Mouse (Mus musculus) left cerebral cortex, postnatal 14 days (tissue): ENCODE results near the gene Klc3. TPM values are rescaled to one million over a fixed set of nuclear protein-coding genes. Genes with fewer than 3 reads are reported as not detected.

Experiments used
- DNase-seq, 2 experiments: peaks; one replicate each; pipeline ENCODE4 v3.0.0; 2021 to 2022; ENCODE audit warnings: low spot score in 2 of 2, mixed read lengths in 1 of 2
- intact Hi-C: fragments of 180-260 bp; cut with DNase I; formaldehyde crosslinking; loops from one replicate; pipeline ENCODE4 v1.15.1; 2025
- total RNA-seq, 2 experiments: library from RNA; stranded (reverse); gene quantifications; 2 replicates each; pipeline ENCODE4 v1.2.3; 2021

Klc3 gene
- total RNA-seq, 2 experiments from 2014 or later, result 0.75 to 2.2 TPM

DNA sequence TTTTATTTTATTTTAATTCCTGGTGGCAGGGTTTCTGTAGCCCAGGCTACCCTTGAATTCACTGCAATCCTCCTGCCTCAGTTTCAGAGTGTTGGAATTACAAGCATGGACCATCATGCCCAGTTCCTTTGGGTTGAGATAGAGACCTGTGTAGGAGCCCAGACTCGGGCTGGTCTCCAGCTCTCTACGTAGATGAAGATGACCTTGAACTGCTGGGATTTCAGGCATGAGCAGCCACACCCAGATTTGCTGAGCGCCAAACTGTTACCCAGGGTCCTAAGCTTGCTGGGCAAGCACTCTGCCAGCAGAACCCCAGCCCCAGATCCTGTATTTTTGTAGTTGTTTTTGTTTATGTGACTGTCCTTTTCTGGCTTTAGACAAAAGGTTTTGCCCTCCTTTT, 9.6 kb upstream of the Klc3 start:
- intact Hi-C loops, result no loop called here
- no peak for DNase-seq

DNA sequence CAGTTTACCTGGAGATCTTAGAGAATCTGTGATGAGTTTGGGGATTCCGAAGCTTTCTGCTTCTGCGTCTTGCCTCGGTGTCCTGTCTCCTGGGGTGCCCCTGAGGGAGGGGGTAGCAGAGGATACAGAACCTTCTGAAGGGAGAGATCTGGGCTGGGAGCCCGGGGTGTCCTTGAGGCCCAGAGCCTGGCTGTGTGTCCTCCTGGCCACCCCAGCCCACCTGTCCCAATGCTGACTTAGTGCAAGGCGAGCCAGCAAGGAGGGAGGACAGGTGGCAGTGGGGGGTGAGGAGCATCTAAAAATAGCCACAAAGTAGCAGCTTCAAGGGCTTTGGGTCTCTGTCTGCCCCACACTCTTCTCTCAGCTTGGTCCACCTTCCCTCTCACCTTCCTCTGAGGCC, 7.9 kb upstream of the Klc3 start:
- intact Hi-C loops, result no loop called here
- no peak for DNase-seq

DNA sequence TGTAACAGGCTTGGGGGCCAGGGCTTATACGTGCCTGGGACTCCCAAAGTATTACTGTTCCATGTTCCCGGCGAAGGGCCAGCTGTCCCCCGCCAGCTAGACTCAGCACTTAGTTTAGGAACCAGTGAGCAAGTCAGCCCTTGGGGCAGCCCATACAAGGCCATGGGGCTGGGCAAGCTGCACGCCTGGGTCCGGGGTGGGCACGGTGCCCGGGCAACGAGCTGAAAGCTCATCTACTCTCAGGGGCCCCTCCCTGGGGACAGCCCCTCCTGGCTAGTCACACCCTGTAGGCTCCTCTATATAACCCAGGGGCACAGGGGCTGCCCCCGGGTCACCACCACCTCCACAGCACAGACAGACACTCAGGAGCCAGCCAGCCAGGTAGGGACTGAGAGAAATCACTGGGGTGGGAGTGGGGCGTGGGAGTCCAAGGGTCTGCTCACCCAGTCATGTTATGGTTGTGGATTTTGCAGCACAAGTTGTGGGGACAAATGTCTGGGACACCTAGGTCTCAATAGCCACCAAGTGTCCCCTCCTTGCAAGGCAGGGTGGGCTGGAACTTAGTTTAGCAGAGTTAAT, 7.0 kb upstream of the Klc3 start:
- intact Hi-C loops, result no loop called here
- DNase-seq, result no peak

DNA sequence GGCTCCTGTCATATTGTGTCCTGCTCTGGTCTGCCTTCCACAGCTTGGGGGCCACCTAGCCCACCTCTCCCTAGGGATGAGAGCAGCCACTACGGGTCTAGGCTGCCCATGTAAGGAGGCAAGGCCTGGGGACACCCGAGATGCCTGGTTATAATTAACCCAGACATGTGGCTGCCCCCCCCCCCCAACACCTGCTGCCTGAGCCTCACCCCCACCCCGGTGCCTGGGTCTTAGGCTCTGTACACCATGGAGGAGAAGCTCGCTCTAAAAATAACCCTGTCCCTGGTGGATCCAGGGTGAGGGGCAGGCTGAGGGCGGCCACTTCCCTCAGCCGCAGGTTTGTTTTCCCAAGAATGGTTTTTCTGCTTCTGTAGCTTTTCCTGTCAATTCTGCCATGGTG, 5.8 kb upstream of the Klc3 start:
- intact Hi-C loops, result loop anchor here (10.0 kb wide), 3 partner anchors 165 to 285 kb away; partner anchors contain the start of genes Apoc1, Apoe, Gemin7 and Zfp296

DNA sequence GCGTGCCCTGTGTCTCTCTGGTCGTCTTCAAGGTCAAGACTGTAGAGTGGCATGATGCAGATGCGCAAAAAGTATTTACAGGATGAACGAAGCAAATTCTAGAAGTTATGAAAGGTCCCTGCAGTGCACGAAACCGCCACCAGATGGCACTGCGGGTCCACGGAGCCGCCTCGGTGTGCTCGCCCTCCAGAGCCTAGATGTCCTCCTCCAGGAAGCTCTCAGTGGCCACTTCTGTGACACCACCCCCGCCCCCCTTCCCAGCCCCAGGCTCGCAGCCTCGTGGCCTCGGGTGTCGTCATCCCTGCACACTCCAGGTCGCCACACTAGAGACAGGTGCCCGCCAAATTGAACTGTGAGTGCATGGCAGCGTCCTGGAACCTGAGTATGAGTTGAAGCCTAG, 1.5 kb upstream of the Klc3 start:
- peak; percentile 79 to 85 for DNase-seq
- intact Hi-C loops, result loop anchor here (10.0 kb wide), 3 partner anchors 169 to 289 kb away; partner anchors contain the start of genes Apoc1, Apoe, Gemin7 and Zfp296

More for the DNA sequence above, 5.8 kb upstream of the Klc3 start:
- no peak for DNase-seq

DNA sequence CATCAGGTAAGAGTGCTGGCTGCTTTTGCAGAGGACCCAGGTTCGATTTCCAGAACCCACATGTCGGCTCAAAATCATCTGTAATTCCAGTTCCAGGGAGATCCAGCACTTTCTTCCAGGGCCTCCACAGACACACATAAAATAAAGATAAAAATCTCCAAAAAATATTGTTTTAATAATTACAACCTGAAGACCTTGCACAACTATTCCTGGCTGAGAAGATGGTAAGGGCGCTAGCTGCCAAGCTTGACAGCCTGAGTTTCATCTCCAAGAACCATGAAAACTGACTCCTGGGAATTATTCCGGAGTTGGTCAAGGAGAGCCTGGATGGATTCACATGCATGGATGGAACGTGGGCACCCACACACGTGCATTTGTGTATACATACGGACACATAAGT, 572 bp upstream of the Klc3 start, which contains the start of gene Ckm:
Gene Ckm, plus strand, starts transcription at position 301 of the 400 bp plus-strand sequence.
- intact Hi-C loops, result loop anchor here (10.0 kb wide), 3 partner anchors 170 to 290 kb away; partner anchors contain the start of genes Apoc1, Apoe, Gemin7 and Zfp296
- no peak for DNase-seq

DNA sequence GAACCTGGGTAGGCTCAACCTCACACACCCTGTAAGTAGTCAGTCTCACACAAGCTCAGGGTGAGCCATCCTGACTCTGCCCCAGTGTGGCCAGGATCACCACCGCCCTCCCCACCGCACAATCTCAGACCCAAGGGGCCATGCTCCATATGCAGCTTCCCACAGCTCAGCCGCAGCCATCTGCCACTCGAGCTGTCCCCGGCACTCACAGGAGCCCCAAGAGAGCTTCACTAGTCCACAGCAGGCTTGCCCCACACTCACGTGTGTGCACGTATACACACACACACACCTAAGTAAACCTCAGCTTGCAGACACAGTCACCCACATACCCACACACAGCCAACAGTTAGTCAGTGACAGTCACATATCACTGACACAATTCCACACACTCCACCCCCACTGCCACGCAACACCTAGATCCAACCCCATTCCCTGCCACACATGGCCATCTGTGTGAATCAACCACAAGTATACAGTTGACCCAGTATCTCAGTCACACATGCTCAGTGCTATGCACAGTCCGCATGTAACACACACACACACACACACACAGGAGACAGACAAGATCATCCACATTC, 1.3 kb downstream of the Klc3 start:
- intact Hi-C loops, result loop anchor here (10.0 kb wide), 3 partner anchors 172 to 292 kb away; partner anchors contain the start of genes Apoc1, Apoe, Gemin7 and Zfp296

DNA sequence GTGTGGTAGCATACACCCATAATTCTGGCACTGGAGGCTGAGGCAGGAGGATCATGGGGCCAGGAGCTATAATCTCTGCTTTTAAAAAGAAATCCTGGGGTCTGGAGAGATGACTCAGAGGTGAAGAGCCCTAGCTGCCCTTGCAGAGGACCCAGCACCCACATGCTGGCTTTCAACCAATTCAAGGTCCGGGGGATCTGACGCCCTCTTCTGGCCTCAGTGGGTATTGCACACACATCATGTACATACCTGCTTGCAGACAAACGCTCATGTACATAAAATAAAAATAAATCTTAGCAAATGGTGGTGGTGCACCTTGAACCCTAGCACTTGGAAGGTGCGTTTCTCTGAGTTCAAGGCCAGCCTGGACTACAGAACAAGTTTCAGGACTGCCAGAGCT, 3.0 kb downstream of the Klc3 start:
- DNase-seq, result no peak
- intact Hi-C loops, result loop anchor here (10.0 kb wide), 3 partner anchors 174 to 294 kb away; partner anchors contain the start of genes Apoc1, Apoe, Gemin7 and Zfp296

More for the DNA sequence above, 1.3 kb downstream of the Klc3 start:
- DNase-seq, result no peak

DNA sequence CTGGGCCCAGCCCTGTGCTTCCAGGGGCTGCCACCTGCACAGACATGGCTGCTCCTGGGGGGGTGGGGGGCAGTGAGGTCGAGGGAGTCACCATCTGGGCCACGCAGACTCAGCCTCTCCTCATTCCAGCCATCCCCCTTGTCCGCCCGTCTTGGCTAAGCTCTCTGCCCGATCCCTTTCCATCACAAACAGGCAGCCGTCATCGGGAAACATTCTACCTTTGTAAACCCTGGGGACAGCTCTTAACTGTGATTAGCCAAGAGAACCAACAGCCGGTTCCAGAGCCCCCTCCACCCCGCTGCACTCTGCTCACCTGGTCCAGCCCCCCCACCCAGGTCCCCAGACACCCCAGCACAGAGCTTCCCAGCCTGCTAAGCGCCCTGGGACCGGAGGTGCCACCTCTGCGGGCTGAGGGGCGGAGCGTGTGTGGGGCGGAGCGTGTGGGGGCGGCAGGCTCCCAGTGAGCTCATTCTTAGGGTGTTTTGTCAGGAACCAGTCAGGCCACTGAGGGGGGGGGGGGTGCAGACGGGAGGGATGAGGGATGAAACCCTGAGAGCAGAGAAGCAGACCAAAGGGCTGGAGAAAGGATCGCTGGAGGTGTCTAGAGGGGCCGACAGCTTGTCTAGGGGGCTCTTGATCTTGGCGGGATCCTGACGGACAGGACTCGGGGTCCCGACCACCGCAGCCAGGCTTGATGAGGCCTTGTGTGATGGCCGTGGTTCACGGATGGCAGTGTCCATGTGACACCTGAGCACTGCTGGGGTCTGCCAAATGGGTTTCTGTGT, 4.2 kb downstream of the Klc3 start:
- no peak for DNase-seq
- intact Hi-C loops, result loop anchor here (10.0 kb wide), 3 partner anchors 175 to 295 kb away; partner anchors contain the start of genes Apoc1, Apoe, Gemin7 and Zfp296

DNA sequence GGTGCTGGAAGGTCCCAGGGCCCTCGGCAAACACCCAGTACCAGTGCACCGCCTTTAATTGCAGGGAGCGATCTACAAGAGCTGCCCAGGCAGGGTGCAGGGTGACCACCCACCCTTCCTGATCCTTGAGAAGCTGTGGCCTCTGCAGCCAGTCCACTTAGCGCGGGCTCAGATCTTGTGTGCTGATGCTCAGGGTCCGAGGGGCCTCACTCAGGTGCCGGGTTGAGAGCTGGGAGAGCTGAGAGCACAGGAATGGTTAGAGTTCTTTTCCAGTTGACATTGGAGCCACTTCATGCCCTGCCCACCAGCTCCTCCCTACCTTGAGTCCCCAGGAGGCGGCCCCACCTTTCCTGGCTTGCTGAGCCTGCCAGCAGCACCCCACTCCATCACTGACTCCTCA, 9.4 kb downstream of the Klc3 start:
- no peak for DNase-seq
- intact Hi-C loops, result no loop called here

DNA sequence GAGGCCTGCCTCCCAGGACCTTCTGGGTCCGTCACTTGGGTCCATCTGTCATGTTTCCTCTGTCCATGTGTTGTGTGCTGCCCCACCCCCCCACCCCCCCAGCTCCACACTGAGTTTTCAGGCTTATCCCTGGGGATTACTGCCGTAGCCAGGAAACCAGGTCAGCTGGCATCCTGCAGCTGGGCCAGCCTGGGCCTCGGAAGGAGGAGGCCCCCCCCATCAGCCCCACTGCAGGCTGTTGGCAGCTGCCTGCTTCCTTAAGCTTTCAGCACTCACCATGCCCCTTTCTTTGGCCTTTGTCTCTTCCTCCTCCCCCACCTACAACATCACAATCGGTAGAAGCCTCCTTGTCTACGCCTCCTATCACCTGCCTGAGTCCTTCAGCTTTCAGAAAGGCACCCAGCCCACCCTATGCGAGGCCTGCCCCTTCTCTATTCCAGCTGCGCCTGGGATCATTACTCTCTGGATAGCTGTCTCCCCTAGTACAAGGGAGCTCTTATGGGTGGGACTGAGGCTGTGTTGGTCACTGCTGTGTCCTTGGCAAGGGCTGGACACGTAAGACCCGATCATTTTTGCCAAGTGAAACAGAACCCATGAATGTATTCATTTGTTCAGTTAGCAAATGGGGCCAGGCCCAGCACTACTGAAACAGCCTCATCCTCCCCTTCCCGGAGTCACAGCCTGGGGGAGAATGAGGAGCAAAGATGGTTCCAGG, 15.0 kb downstream of the Klc3 start:
- peak in 1 of 2 experiments; percentile 64 for DNase-seq
- intact Hi-C loops, result no loop called here

DNA sequence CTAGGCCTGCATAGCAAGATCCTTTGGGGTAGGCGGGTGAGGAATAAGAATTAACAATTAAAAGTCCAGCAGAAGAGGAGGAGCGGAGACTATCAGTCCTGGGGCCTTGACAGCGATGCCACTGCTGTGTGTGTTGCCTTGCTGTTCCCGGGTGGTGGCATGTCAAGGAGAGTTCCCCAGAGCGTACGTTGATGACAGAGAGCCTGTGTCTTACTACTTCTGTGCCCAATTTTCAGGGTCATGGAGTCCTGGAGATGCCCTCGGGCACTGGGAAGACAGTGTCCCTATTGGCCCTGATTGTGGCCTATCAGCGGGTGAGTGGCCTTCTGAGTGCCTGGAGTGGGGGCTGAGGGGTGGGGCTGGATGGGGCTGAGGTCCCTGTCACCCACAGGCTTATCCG, 20.2 kb downstream of the Klc3 start:
- no peak for DNase-seq

DNA sequence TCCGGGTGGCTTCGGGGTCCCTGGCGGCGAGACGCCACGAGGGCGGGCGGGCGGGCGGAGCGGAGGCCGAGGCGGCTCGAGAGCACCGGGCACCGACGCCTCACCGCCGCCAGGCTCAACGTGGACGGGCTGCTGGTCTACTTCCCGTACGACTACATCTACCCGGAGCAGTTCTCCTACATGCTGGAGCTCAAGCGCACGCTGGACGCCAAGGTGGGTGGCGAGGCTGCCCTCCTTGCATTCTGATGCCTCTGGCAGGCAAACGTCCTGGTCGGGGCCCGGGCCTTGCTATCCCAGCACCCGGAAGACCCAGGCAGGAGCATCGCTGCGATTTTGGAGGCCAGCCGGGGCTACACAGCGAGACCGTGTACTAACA, 21.8 kb downstream of the Klc3 start:
- intact Hi-C loops, result no loop called here
- DNase-seq, result no peak

More for the DNA sequence above, 20.2 kb downstream of the Klc3 start:
- intact Hi-C loops, result no loop called here

DNA sequence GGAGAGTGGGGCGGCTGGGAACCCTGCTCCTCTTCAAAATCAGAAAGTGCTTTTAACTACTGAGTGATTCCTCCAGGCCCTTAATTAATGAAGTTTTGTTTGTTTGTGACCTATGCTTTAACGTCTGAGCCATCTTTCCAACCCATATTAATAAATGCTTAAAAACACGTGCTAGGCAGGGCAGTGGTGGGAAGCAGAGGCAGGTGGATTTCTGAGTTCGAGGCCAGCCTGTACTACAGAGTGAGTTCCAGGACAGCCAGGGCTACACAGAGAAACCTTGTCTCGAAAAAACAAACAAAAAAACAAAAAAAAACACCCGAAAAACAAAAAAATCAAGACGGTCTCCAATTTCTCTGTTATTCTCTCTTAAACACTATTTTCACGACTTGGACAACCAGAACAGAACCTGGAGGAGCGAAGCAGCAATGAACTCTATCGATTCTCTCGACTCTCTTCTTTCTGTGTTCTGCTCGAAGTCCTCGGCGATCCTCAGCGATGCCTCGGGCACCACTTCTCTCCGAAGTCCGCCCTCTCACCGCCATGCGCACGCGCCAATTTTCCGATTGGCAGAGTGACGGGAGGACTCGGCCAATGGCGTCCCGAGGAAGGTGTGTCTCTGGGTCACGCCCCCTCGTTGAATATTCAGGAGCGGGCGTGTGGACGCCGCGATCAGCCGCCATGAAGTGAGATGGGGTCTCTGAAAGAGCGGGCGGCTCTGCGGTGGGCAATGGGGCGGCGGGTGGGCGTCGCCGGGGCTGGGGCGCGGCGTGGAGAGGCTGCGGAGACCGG, 22.3 kb downstream of the Klc3 start, which contains the start of gene Ercc2:
Gene Ercc2, plus strand, starts transcription at position 634 of the 789 bp plus-strand sequence.
- intact Hi-C loops, result no loop called here
- DNase-seq, result peak; percentile 99

DNA sequence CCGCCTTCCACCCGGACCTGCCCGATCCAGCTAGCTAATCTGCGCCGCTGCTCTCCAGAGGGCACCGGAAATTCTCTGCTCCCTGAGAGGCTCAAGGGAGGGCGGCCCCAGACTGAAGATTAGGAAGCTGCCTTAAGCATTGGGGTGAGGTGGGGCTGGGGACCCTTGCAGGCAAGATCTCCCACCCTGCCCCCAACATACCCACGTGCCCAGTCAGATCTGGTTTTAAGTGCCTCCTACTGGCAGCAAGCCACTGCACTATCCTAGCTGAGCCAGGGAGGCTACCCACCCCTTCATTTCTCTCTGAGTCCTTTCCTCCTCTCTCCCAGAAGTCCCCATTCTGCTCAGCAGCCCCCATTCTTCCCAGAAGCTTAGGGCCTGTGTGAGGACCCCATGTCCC, 25.9 kb downstream of the Klc3 start:
- no peak for DNase-seq
- intact Hi-C loops, result no loop called here

DNA sequence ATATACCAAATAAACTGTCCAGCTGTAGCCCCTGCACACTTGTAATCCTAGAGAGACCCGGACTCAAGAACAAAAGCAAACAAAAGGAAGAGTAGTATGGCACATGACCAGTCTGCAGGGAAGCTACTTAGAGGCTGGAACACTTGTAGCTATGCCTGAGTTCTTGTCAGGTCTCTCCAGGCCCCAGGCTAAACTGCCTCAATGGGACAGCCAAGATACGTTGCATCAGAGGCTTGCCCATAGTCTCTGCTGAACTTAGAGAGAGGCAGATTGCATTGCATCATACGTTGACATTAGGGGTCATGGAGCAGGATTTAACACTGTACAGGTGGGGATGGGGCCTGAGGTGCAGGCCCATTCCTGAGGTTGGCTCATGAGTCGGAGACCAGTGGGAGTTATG, 27.9 kb downstream of the Klc3 start:
- DNase-seq, result no peak
- intact Hi-C loops, result no loop called here

DNA sequence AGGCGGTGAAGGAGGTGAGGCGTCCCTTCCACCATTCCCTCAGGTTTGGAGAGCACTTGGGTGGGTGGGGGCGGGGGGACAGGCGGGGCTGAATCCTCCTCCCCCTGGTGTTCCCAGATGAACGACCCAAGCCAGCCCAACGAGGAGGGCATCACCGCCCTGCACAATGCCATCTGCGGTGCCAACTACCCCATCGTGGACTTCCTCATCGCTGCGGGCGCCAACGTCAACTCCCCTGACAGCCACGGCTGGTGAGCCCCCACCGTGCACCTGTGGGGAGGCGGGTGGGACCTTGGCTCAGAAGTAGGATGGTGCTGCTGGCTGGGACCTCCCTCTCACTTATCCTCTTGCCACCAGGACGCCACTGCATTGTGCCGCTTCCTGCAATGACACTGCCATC, 28.5 kb downstream of the Klc3 start:
- intact Hi-C loops, result no loop called here
- DNase-seq, result no peak

DNA sequence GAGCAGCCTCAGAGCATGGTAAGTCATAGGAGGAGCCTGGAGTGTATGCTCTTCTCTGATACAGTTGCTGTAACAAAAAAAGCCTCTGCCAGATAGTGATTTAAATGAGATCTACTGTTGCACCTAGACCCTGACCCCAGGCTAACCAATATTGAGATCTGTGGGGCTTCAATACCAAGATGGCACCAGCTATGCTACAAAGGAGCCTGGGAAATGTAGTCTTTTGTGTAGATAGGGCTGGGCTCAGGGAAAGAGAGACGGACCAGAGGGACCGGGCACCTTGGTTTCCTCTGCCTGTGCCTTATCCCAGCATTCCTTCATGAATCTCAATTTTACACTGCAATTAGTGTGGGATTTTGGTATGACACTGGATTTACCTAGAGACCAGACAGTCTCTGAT, 30.5 kb downstream of the Klc3 start:
- intact Hi-C loops, result no loop called here
- DNase-seq, result no peak
